Mouse (Mus musculus): ENCODE results near the gene Hoxb7. TPM values are rescaled to one million over a fixed set of nuclear protein-coding genes. Genes with fewer than 3 reads are reported as not detected.
A peak's percentile ranks its signal among the peaks of the same experiment; 100 is the strongest.

The Hoxb7 gene
- polyA plus RNA-seq, 2 experiments, result 0.02 to 0.19 TPM

- no peak within 1 kb of the TSS for H3K27ac ChIP-seq
- H3K27me3 ChIP-seq (ENCODE audit: control insufficient read depth, insufficient read depth, low read length), result peaks cover 99% of the 10 kb centered on the region
- DNase-seq (ENCODE audit: low read depth in 3 of 3, low spot score in 3 of 3) (no peak), ATAC-seq (ENCODE audit: insufficient read depth) (no peak)
- no peaks in the 10 kb centered on the region for H3K9me3 ChIP-seq (ENCODE audit: control insufficient read depth, low read length)
- no peak within 1 kb of the TSS for H3K9ac ChIP-seq (replicated peaks)
- no peak within 1 kb of the TSS for H3K4me3 ChIP-seq (ENCODE audit: insufficient read depth in 1 of 2, low read depth in 2 of 2, low read length in 2 of 2)
- no peaks in the 10 kb centered on the region for H3K36me3 ChIP-seq (replicated peaks; ENCODE audit: control insufficient read depth, insufficient read depth, low read depth)
- 9% methylated on average over 22 of the region's 22 CpGs for WGBS (ENCODE audit: insufficient replicate concordance)
- H3K4me1 ChIP-seq (replicated peaks; ENCODE audit: control insufficient read depth in 2 of 2, insufficient read depth in 2 of 2, low read length in 1 of 2), result no peaks in the 10 kb centered on the region
- TF ChIP-seq EP300 (IDR thresholded peaks at IDR 0.05; ENCODE audit: low read depth), result no peak
- no peak for TF ChIP-seq CTCF (IDR thresholded peaks at IDR 0.05; ENCODE audit: low read depth)
- no peak within 1 kb of the TSS for H3K4me2 ChIP-seq (ENCODE audit: low read depth)
These were observed 5.5 kb downstream of the Hoxb7 start, which contains the start of gene Hoxb6 for GRCm38 (mm10) chr11:96291681-96292564. TSS of gene Hoxb6 (plus strand) at chr11:96292476.

GRCm38 (mm10) chr11:96292565-96293301 lies 6.3 kb downstream of the Hoxb7 start:
- WGBS (ENCODE audit: insufficient replicate concordance), result under 1% methylated on average over 12 of the region's 12 CpGs
- Histone ChIP-seq H3K27ac (no peak overlapping the region), H3K4me1 (replicated peaks; ENCODE audit: control insufficient read depth in 2 of 2, insufficient read depth in 2 of 2, low read length in 1 of 2) (no peaks in the 10 kb centered on the region), H3K27me3 (ENCODE audit: control insufficient read depth, insufficient read depth, low read length) (peaks cover 99% of the 10 kb centered on the region), H3K36me3 (replicated peaks; ENCODE audit: control insufficient read depth, insufficient read depth, low read depth) (no peaks in the 10 kb centered on the region), H3K9me3 (ENCODE audit: control insufficient read depth, low read length) (no peaks in the 10 kb centered on the region), H3K4me3 (ENCODE audit: insufficient read depth in 1 of 2, low read depth in 2 of 2, low read length in 2 of 2) (no peak overlapping the region), H3K9ac (replicated peaks) (no peak overlapping the region), H3K4me2 (ENCODE audit: low read depth) (no peak overlapping the region)
- ATAC-seq (ENCODE audit: insufficient read depth) (no peak), DNase-seq (ENCODE audit: low read depth in 3 of 3, low spot score in 3 of 3) (no peak)
- TF ChIP-seq CTCF (IDR thresholded peaks at IDR 0.05; ENCODE audit: low read depth) (no peak), EP300 (IDR thresholded peaks at IDR 0.05; ENCODE audit: low read depth) (no peak)

GRCm38 (mm10) chr11:96293302-96293921 lies 7.0 kb downstream of the Hoxb7 start:
- H3K4me1 ChIP-seq (replicated peaks; ENCODE audit: control insufficient read depth in 2 of 2, insufficient read depth in 2 of 2, low read length in 1 of 2), result no peaks in the 10 kb centered on the region
- TF ChIP-seq CTCF (IDR thresholded peaks at IDR 0.05; ENCODE audit: low read depth), result no peak
- H3K27ac ChIP-seq, result no peak overlapping the region
- no peaks in the 10 kb centered on the region for H3K9me3 ChIP-seq (ENCODE audit: control insufficient read depth, low read length)
- WGBS (ENCODE audit: insufficient replicate concordance), result 2% methylated on average over 22 of the region's 22 CpGs
- H3K4me3 ChIP-seq (ENCODE audit: insufficient read depth in 1 of 2, low read depth in 2 of 2, low read length in 2 of 2), result no peak overlapping the region
- DNase-seq (ENCODE audit: low read depth in 3 of 3, low spot score in 3 of 3) (no peak), ATAC-seq (ENCODE audit: insufficient read depth) (no peak)
- no peaks in the 10 kb centered on the region for H3K36me3 ChIP-seq (replicated peaks; ENCODE audit: control insufficient read depth, insufficient read depth, low read depth)
- H3K27me3 ChIP-seq (ENCODE audit: control insufficient read depth, insufficient read depth, low read length), result peaks cover 99% of the 10 kb centered on the region
- H3K4me2 ChIP-seq (ENCODE audit: low read depth), result no peak overlapping the region
- no peak overlapping the region for H3K9ac ChIP-seq (replicated peaks)

GRCm38 (mm10) chr11:96294245-96295091 lies 8.0 kb downstream of the Hoxb7 start:
- Histone ChIP-seq H3K27ac (no peak overlapping the region), H3K9me3 (ENCODE audit: control insufficient read depth, low read length) (no peaks in the 10 kb centered on the region), H3K4me1 (replicated peaks; ENCODE audit: control insufficient read depth in 2 of 2, insufficient read depth in 2 of 2, low read length in 1 of 2) (no peaks in the 10 kb centered on the region), H3K9ac (replicated peaks) (no peak overlapping the region), H3K4me2 (ENCODE audit: low read depth) (no peak overlapping the region), H3K36me3 (replicated peaks; ENCODE audit: control insufficient read depth, insufficient read depth, low read depth) (no peaks in the 10 kb centered on the region), H3K27me3 (ENCODE audit: control insufficient read depth, insufficient read depth, low read length) (peaks cover 100% of the 10 kb centered on the region), H3K4me3 (ENCODE audit: insufficient read depth in 1 of 2, low read depth in 2 of 2, low read length in 2 of 2) (peak overlapping the region in 1 of 2 experiments; percentile 6; a peak in 1 of 4 replicates)
- DNase-seq (ENCODE audit: low read depth in 3 of 3, low spot score in 3 of 3) (peak; percentile 10 to 13 (median 11)), ATAC-seq (ENCODE audit: insufficient read depth) (no peak)
- under 1% methylated on average over 32 of the region's 32 CpGs for WGBS (ENCODE audit: insufficient replicate concordance)
- TF ChIP-seq EP300 (IDR thresholded peaks at IDR 0.05; ENCODE audit: low read depth), result no peak
- TF ChIP-seq CTCF (IDR thresholded peaks at IDR 0.05; ENCODE audit: low read depth), result peak; percentile 68

Data from liver, embryonic 14.5 days (tissue).